Mouse (Mus musculus): ENCODE measurements around the gene Lrp2.

GRCm38 (mm10) chr2:69493130-69493529, 92.7 kb downstream of the Lrp2 start:
- no peak for TF ChIP-seq GATA1 (IDR thresholded peaks at IDR 0.05; ENCODE audit: borderline replicate concordance, low read length)
- TF ChIP-seq FLI1 (IDR thresholded peaks at IDR 0.05; ENCODE audit: low read length): no peak
